Mouse (Mus musculus) hindbrain, embryonic 12.5 days (tissue): ENCODE data around the gene Mpzl2. TPM values are rescaled to one million over a fixed set of nuclear protein-coding genes. Genes with fewer than 3 reads are reported as not detected.

Experiments used
- ATAC-seq: fragments of 200-750 bp; cut with Nextera tagmentation; 2 replicates; pipeline ENCODE4 v1.8.0; 2017; ENCODE audit warnings: moderate TSS enrichment; ENCODE audit not compliant: low FRiP score
- H3K27ac ChIP-seq: fragments of 300-500 bp; sonication (generic); 2 replicates; pipeline ENCODE4 v1.5.1; 2016; ENCODE audit warnings: mild to moderate bottlenecking
- H3K27me3 ChIP-seq: fragments of 300-500 bp; sonication (generic); 2 replicates; pipeline ENCODE4 v1.6.1; 2016; ENCODE audit warnings: mild to moderate bottlenecking
- H3K36me3 ChIP-seq: fragments of 300-500 bp; sonication (generic); 2 replicates; pipeline ENCODE4 v1.6.1; 2016; ENCODE audit warnings: mild to moderate bottlenecking
- H3K4me1 ChIP-seq: fragments of 300-500 bp; sonication (generic); 2 replicates; pipeline ENCODE4 v1.6.1; 2016
- H3K4me2 ChIP-seq: fragments of 300-500 bp; sonication (generic); replicated peaks from 2 replicates; pipeline ENCODE4 v1.6.1; 2016; ENCODE audit warnings: mild to moderate bottlenecking
- H3K4me3 ChIP-seq: fragments of 300-500 bp; sonication (generic); 2 replicates; pipeline ENCODE4 v1.5.1; 2016; ENCODE audit warnings: mild to moderate bottlenecking
- H3K9ac ChIP-seq: fragments of 300-500 bp; sonication (generic); 2 replicates; pipeline ENCODE4 v1.6.1; 2016; ENCODE audit warnings: mild to moderate bottlenecking, moderate library complexity
- H3K9me3 ChIP-seq: fragments of 300-500 bp; sonication (generic); replicated peaks from 2 replicates; pipeline ENCODE4 v1.6.1; 2016; ENCODE audit warnings: mild to moderate bottlenecking
- WGBS: fragments of 180-500 bp; shearing (Covaris S2); methylation state at CpG from one replicate; pipeline ENCODE4 v1.1.7; 2016; 5-methylcytosine and 5-hydroxymethylcytosine counted together
- polyA plus RNA-seq: library from polyadenylated mRNA; unstranded; fragments of >200 nt; fragmentation: Nextera tagmentation; extraction: Ambion mirVana; gene quantifications from 2 replicates; pipeline ENCODE4 v1.2.1, GENCODE M21; 2016

Mpzl2 gene
- polyA plus RNA-seq, 1 experiment from 2014 or later, result 7.0 TPM

GRCm38 (mm10) chr9:45062677-45063076, 23.1 kb downstream of the Mpzl2 start:
- H3K4me1 ChIP-seq, result no peaks in the 10 kb centered on the region
- no peaks in the 10 kb centered on the region for H3K36me3 ChIP-seq
- H3K9me3 ChIP-seq, result no peaks in the 10 kb centered on the region
- no peak overlapping the region for H3K27ac ChIP-seq
- H3K9ac ChIP-seq, result no peak overlapping the region
- no peak overlapping the region for H3K4me3 ChIP-seq
- H3K27me3 ChIP-seq, result peaks cover 15% of the 10 kb centered on the region
- ATAC-seq, result no peak
- WGBS, result 82% methylated on average over 3 of the region's 3 CpGs
- H3K4me2 ChIP-seq, result no peak overlapping the region

- 82% methylated on average over 6 of the region's 6 CpGs for WGBS
- peaks cover 6% of the 10 kb centered on the region for H3K27me3 ChIP-seq
Measured at GRCm38 (mm10) chr9:45064421-45064820, 24.8 kb downstream of the Mpzl2 start.

GRCm38 (mm10) chr9:45066735-45067134, 27.1 kb downstream of the Mpzl2 start:
- Histone ChIP-seq H3K4me1 (no peaks in the 10 kb centered on the region), H3K4me3 (no peak overlapping the region), H3K4me2 (no peak overlapping the region), H3K27me3 (no peaks in the 10 kb centered on the region), H3K36me3 (no peaks in the 10 kb centered on the region), H3K9ac (no peak overlapping the region), H3K27ac (no peak overlapping the region), H3K9me3 (no peaks in the 10 kb centered on the region)
- WGBS, result 85% methylated on average over 4 of the region's 4 CpGs
- ATAC-seq, result no peak

More at GRCm38 (mm10) chr9:45064421-45064820, 24.8 kb downstream of the Mpzl2 start:
- no peak for ATAC-seq
- no peak overlapping the region for H3K9ac ChIP-seq
- H3K4me2 ChIP-seq, result no peak overlapping the region
- no peaks in the 10 kb centered on the region for H3K9me3 ChIP-seq
- H3K27ac ChIP-seq, result no peak overlapping the region
- no peaks in the 10 kb centered on the region for H3K36me3 ChIP-seq
- H3K4me1 ChIP-seq, result no peaks in the 10 kb centered on the region
- no peak overlapping the region for H3K4me3 ChIP-seq

GRCm38 (mm10) chr9:45071800-45072199, 32.2 kb downstream of the Mpzl2 start:
- H3K27ac ChIP-seq, result no peak overlapping the region
- H3K4me3 ChIP-seq, result no peak overlapping the region
- no peaks in the 10 kb centered on the region for H3K36me3 ChIP-seq
- H3K9ac ChIP-seq, result no peak overlapping the region
- H3K9me3 ChIP-seq, result no peaks in the 10 kb centered on the region
- H3K4me2 ChIP-seq, result no peak overlapping the region
- H3K4me1 ChIP-seq, result no peaks in the 10 kb centered on the region
- WGBS, result 66% methylated on average over 3 of the region's 3 CpGs
- no peaks in the 10 kb centered on the region for H3K27me3 ChIP-seq
- ATAC-seq, result no peak

- WGBS, result 69% methylated on average over 3 of the region's 3 CpGs
- H3K9me3 ChIP-seq, result no peaks in the 10 kb centered on the region
Measured at GRCm38 (mm10) chr9:45077859-45078258, 38.3 kb downstream of the Mpzl2 start.

GRCm38 (mm10) chr9:45079011-45079410, 39.4 kb downstream of the Mpzl2 start, which contains the start of gene Jaml:
Gene Jaml (plus strand): TSS chr9:45079183.
- WGBS, result 92% methylated on average over 5 of the region's 5 CpGs
- no peaks in the 10 kb centered on the region for H3K4me1 ChIP-seq
- H3K4me3 ChIP-seq, result no peak within 1 kb of the TSS
- no peak for ATAC-seq
- H3K4me2 ChIP-seq, result no peak within 1 kb of the TSS
- no peaks in the 10 kb centered on the region for H3K9me3 ChIP-seq
- no peak within 1 kb of the TSS for H3K27ac ChIP-seq
- no peaks in the 10 kb centered on the region for H3K27me3 ChIP-seq
- no peak within 1 kb of the TSS for H3K9ac ChIP-seq
- H3K36me3 ChIP-seq, result no peaks in the 10 kb centered on the region

More at GRCm38 (mm10) chr9:45077859-45078258, 38.3 kb downstream of the Mpzl2 start:
- no peak overlapping the region for H3K4me2 ChIP-seq
- no peaks in the 10 kb centered on the region for H3K27me3 ChIP-seq
- no peak overlapping the region for H3K4me3 ChIP-seq
- no peaks in the 10 kb centered on the region for H3K4me1 ChIP-seq
- no peak overlapping the region for H3K9ac ChIP-seq
- ATAC-seq, result no peak
- no peak overlapping the region for H3K27ac ChIP-seq
- H3K36me3 ChIP-seq, result no peaks in the 10 kb centered on the region

- Histone ChIP-seq H3K9ac (no peak overlapping the region), H3K27ac (no peak overlapping the region), H3K4me2 (no peak overlapping the region), H3K27me3 (no peaks in the 10 kb centered on the region), H3K9me3 (no peaks in the 10 kb centered on the region), H3K36me3 (no peaks in the 10 kb centered on the region), H3K4me1 (no peaks in the 10 kb centered on the region), H3K4me3 (no peak overlapping the region)
- no peak for ATAC-seq
- WGBS, result 93% methylated on average over 3 of the region's 3 CpGs
Measured at GRCm38 (mm10) chr9:45083132-45083531, 43.5 kb downstream of the Mpzl2 start.

GRCm38 (mm10) chr9:45084556-45084955, 45.0 kb downstream of the Mpzl2 start:
- H3K27ac ChIP-seq, result no peak overlapping the region
- H3K4me2 ChIP-seq, result no peak overlapping the region
- 79% methylated on average over 5 of the region's 5 CpGs for WGBS

GRCm38 (mm10) chr9:45085741-45086690, 46.4 kb downstream of the Mpzl2 start:
- no peaks in the 10 kb centered on the region for H3K9me3 ChIP-seq
- ATAC-seq, result no peak
- H3K27me3 ChIP-seq, result no peaks in the 10 kb centered on the region
- no peak overlapping the region for H3K4me2 ChIP-seq
- 77% methylated on average over 12 of the region's 12 CpGs for WGBS
- H3K4me3 ChIP-seq, result no peak overlapping the region
- no peaks in the 10 kb centered on the region for H3K36me3 ChIP-seq
- no peaks in the 10 kb centered on the region for H3K4me1 ChIP-seq
- H3K27ac ChIP-seq, result no peak overlapping the region
- H3K9ac ChIP-seq, result no peak overlapping the region

More at GRCm38 (mm10) chr9:45084556-45084955, 45.0 kb downstream of the Mpzl2 start:
- Histone ChIP-seq H3K27me3 (no peaks in the 10 kb centered on the region), H3K36me3 (no peaks in the 10 kb centered on the region), H3K4me1 (no peaks in the 10 kb centered on the region), H3K4me3 (no peak overlapping the region), H3K9me3 (no peaks in the 10 kb centered on the region), H3K9ac (no peak overlapping the region)
- no peak for ATAC-seq

- Histone ChIP-seq H3K36me3 (no peaks in the 10 kb centered on the region), H3K27me3 (no peaks in the 10 kb centered on the region), H3K9ac (no peak overlapping the region), H3K9me3 (no peaks in the 10 kb centered on the region), H3K4me1 (no peaks in the 10 kb centered on the region), H3K4me3 (no peak overlapping the region), H3K27ac (no peak overlapping the region), H3K4me2 (no peak overlapping the region)
- ATAC-seq, result no peak
Measured at GRCm38 (mm10) chr9:45088040-45088439, 48.4 kb downstream of the Mpzl2 start.

GRCm38 (mm10) chr9:45090811-45091210, 51.2 kb downstream of the Mpzl2 start:
- no peaks in the 10 kb centered on the region for H3K4me1 ChIP-seq
- no peak for ATAC-seq

GRCm38 (mm10) chr9:45092641-45093040, 53.0 kb downstream of the Mpzl2 start:
- WGBS, result 75% methylated on average over 4 of the region's 4 CpGs
- no peak for ATAC-seq

More at GRCm38 (mm10) chr9:45090811-45091210, 51.2 kb downstream of the Mpzl2 start:
- WGBS, result 54% methylated on average over 3 of the region's 3 CpGs
- Histone ChIP-seq H3K4me2 (no peak overlapping the region), H3K27ac (no peak overlapping the region), H3K36me3 (no peaks in the 10 kb centered on the region), H3K9ac (no peak overlapping the region), H3K4me3 (no peak overlapping the region), H3K9me3 (no peaks in the 10 kb centered on the region), H3K27me3 (0 out of 2 replicates have a peak, but pooled peaks cover 3% of the 10 kb centered on the region)

More at GRCm38 (mm10) chr9:45092641-45093040, 53.0 kb downstream of the Mpzl2 start:
- no peak overlapping the region for H3K9ac ChIP-seq
- H3K36me3 ChIP-seq, result no peaks in the 10 kb centered on the region
- H3K27me3 ChIP-seq, result 0 out of 2 replicates have a peak, but pooled peaks cover 3% of the 10 kb centered on the region
- H3K4me3 ChIP-seq, result no peak overlapping the region
- H3K4me1 ChIP-seq, result no peaks in the 10 kb centered on the region
- no peak overlapping the region for H3K27ac ChIP-seq
- no peaks in the 10 kb centered on the region for H3K9me3 ChIP-seq
- no peak overlapping the region for H3K4me2 ChIP-seq
